Mouse (Mus musculus) cortical plate, adult 2 months (tissue): ENCODE results near the gene Alox12b.

Experiments
- CTCF ChIP-seq: fragments of 200-500 bp; IDR thresholded peaks from 2 replicates; pipeline ENCODE4 v1.5.1; 2011; ENCODE audit warnings: mild to moderate bottlenecking, control low read depth, low read length; ENCODE audit not compliant: insufficient read depth; ENCODE audit errors: extremely low read depth
- POLR2A ChIP-seq: fragments of 200-500 bp; IDR thresholded peaks from 2 replicates; pipeline ENCODE4 v1.6.1; 2011; ENCODE audit warnings: mild to moderate bottlenecking, low read length, control low read depth; ENCODE audit not compliant: insufficient read depth; ENCODE audit errors: extremely low read depth

DNA sequence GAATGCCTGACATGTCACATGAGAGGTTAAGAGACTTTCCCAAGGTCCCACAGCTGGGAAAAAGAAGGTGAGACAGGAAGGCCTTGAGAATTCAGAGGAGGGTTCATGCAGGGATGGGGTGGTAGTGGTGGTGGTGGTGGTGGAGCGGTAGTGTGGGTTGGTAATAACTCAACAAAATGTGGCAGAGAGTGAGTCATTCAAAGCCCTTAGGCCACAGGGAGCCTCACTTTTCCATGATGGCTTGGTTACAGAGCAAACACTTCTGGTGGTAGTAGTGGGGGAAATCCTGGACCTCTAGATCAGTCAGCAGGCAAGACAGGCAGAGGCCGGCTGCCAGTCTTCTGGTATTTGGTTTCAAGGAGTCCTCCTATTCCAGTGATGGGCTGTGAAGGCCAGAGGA is 15.8 kb downstream of the Alox12b start:
- TF ChIP-seq POLR2A (no peak), CTCF (no peak)
